Mouse (Mus musculus) heart, adult 2 months (tissue): ENCODE data around the gene Fbxo6.

Source experiments
- CTCF ChIP-seq: fragments of 200-600 bp; IDR thresholded peaks from 2 replicates; pipeline ENCODE4 v1.8.1; 2022; ENCODE audit warnings: antibody characterized with exemption, mild to moderate bottlenecking, moderate library complexity
- EP300 ChIP-seq: fragments of 200-500 bp; IDR thresholded peaks from 2 replicates; pipeline ENCODE4 v1.6.1; 2011; ENCODE audit warnings: low read depth, low read length, control low read depth; ENCODE audit not compliant: insufficient read depth
- POLR2A ChIP-seq: fragments of 200-500 bp; IDR thresholded peaks from 2 replicates; pipeline ENCODE4 v1.6.1; 2011; ENCODE audit warnings: mild to moderate bottlenecking, low read depth, low read length, control low read depth; ENCODE audit not compliant: insufficient read depth

- no peak for TF ChIP-seq CTCF
- no peak for TF ChIP-seq POLR2A
- no peak for TF ChIP-seq EP300
These were observed 54.0 kb downstream of the Fbxo6 start for GRCm38 (mm10) chr4:148097936-148098335.
